Mouse (Mus musculus) duodenum, adult 2 months (tissue): ENCODE results near the gene Hspa2. TPM values are rescaled to one million over a fixed set of nuclear protein-coding genes. Genes with fewer than 3 reads are reported as not detected.

Experiments used
- polyA plus RNA-seq: library from polyadenylated mRNA; depleted of rRNA; stranded (reverse); fragments of >200 nt; gene quantifications from 2 replicates; pipeline ENCODE4 v1.2.3, GENCODE M21; 2012; ENCODE audit warnings: low replicate concordance; rRNA removed

Hspa2 gene
- 4.5 and 5.9 TPM in 2 replicates for polyA plus RNA-seq

DNA sequence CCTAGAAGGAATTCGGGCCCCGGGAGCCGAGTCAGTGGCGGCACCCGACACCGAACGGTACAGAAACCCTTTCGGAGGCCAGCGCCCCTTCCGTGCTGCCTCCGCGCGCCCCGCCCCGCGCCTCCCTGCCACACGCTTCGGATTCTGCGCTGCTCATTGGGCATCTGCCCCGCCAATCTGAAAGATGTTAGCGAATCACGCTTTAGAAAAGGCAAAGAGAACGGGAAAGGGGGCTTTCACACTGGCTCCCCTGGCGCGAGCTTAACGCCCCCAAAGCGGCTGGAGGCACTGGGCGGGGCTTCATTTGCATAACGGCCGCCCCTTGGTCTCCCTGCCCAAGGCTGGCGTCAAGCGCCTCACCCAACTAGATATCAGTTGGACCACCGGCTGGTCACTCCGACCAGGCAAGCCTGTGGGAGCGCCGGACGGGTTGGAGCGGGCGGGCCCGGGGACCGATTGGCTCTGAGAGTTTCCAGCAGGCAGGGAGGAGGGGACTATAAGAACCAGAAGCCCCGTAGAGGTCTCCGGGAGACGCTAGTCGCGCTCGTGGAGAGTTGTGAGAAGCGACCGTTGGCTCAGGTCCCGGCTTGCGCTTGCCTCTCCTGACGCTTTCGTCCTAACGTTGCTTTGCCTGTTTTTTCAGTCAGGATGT, at the start of gene Hspa2:
Gene Hspa2 (plus strand): TSS at position 291 of the 652 bp plus-strand sequence.

DNA sequence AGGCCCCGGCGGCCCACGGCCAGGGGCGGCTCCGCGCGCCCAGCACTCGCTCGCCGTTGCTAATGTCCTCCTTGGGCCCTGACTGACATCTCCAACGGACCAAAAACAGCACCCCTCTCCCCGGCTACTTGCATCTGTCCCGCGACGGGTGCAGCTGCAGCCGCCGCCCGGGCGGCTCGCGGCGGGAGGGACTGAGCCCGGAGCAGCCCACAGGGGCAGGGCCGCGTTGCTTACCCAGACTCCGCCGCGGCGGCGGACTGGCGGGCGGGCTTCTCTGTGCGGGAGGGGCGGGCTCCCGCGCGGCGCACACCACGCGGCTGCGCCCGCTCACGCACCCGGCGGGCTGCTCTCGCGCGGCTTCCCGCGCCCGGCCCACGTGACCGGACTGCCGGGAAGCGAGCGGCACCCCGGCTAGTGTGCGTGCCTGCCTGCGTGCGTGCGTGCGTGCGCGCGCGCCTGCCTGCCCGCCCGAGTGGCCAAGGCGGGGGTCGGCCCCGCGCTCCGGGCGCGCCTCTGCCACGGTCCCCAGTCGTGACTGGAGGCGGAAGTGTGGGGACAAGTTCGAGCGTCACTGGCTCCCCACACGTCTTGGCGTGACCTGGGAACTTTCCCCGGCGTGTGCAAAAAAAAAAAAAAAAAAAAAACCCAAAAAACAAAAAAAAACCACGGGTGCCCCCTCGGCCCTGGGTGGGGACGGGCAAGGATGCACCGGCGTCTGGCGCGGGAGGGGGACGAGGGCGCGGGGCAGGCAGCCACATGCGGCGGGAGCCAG, 34.6 kb upstream of the Hspa2 start, which contains the start of gene Zbtb25:
Gene Zbtb25 (minus strand): TSS at position 397 of the 772 bp plus-strand sequence.

DNA sequence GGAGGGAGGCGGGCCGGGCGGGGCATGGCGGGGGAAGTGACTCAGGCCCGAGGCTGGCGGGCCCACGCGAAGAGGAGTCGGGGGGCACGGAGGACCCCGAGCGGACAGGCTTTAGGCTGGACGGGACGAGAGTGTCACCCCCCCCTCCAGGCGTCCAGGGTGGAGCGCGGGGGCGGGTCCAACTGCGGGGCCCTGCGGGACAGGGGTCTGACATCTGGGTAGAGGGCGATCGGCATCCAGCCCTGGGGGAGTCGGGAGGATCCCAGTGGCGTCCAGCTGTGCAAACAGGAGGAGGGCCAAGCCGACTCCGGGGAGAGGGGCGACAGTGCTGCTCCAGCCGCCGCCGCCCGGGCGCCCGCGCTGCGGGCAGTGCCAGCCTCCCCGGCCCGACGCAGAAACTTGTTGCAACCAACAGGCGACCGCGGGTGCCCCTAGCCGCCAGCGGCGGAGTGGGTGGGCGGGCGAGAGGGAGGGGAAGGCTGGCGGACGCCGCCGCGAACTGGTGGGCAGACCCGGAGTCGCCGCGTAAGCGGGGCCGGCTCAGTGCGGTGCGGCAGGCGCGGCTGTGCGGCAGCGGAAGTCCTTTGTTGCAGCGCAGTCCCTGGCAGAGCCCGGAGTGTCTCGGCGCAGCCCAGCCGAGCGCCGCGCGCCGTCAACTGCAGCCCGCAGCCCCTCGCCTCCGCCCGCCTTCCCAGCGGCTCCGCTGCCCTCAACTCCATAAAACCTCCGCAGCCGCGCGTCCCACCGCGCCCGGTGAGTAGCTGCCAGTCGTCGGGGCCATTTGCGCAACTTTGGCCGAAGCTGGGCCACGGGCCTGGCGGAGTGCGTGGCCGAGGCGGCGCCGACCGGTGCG, 33.8 kb upstream of the Hspa2 start, which contains the start of gene Zbtb1:
Gene Zbtb1 (plus strand): TSS at position 289 of the 853 bp plus-strand sequence.

DNA sequence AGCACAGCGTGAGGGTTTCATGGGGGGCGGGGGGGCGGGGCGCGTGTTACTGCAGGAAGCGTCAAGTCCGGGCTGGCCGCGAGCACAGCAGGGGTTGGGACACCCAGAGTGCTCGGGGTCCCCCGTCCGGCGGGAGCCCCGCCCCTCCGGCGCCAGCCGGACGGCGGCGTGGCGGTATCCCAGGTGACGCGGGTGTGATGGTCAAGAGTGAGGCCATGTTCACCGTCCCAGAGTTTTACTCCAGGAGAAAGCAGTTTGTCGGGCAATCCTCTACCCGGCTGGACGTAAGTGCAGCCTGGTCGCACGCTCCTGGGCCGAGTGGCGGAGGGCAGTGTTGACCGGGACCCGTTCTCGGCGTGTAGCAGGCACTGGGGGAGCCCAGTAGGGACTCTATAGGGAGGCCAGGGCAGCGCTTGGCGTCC, 13.5 kb downstream of the Hspa2 start, which contains the start of gene Ppp1r36:
Gene Ppp1r36 (plus strand): TSS at position 106 of the 422 bp plus-strand sequence.

Other genes with a start within 250 kb of the Hspa2 start
- gene Esr2, start 226.9 kb upstream of the Hspa2 start, polyA plus RNA-seq = not detected in 2 replicates
- not detected in 2 replicates for gene Tex21, start 157.4 kb upstream of the Hspa2 start, polyA plus RNA-seq
- 11.8 and 13.2 TPM in 2 replicates for gene Mthfd1, start 148.9 kb upstream of the Hspa2 start, polyA plus RNA-seq
- gene Akap5, start 79.3 kb upstream of the Hspa2 start, polyA plus RNA-seq = 0.04 and 0.05 TPM in 2 replicates
- 1.7 and 2.2 TPM in 2 replicates for gene Zbtb25, start 34.6 kb upstream of the Hspa2 start, polyA plus RNA-seq
- 0.70 and 1.1 TPM in 2 replicates for gene Zbtb1, start 33.9 kb upstream of the Hspa2 start, polyA plus RNA-seq
- not detected in 2 replicates for gene Ppp1r36, start 13.4 kb downstream of the Hspa2 start, polyA plus RNA-seq
- 11.6 and 15.9 TPM in 2 replicates for gene Plekhg3, start 126.7 kb downstream of the Hspa2 start, polyA plus RNA-seq